10 mouse cellular contexts compared by ENCODE assay signal in the genomic region with DNA sequence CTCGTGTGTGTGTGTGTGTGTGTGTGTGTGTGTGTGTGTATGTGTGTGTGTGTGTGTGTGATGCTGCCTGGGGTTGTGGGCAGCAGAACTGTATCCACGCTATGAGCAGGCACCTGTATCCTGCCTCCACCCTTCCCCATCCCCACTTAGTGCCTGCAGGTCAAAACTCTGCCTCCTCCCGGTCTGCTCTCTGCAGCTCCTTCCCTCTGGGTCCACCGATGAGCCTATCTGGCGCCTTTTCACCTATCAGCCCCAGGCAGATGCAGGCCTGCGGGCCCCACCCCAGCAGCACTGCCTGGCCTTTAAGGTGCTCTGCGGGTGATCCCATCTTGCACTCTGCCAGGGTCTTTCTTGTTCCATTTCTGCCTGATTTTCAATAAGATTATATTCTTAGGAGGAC. TPM values are rescaled to one million over a fixed set of nuclear protein-coding genes. Genes with fewer than 3 reads are reported as not detected.
DNase-seq lines count a peak whose midpoint lies in the region; ATAC-seq lines count a peak whose summit lies in the region.
"Had no signal": no experiment of that assay in that cellular context is flagged by ENCODE, and none has a peak within 500 bp of the region (broad histone marks: within the 10 kb centered on the region; RNA-seq: fewer than 3 reads in every experiment).

No protein-coding gene starts in this region.

- no peak overlapping the region for H3K4me2 ChIP-seq in hindbrain, embryonic 13.5 days
- no peak overlapping the region for H3K4me2 ChIP-seq in intestine, embryonic 16.5 days (ENCODE audit: low read depth, low read length)

- intact Hi-C loops in gastrocnemius, postnatal 14 days (cut with DNase I; ENCODE audit: low total_unique reads) = no loop called here

- ATAC-seq in hindbrain, embryonic 13.5 days (ENCODE audit: low FRiP score) = no peak
- ATAC-seq in intestine, embryonic 16.5 days = peak; percentile 60

- 0 out of 2 replicates have a peak, but pooled peaks cover 3% of the 10 kb centered on the region for H3K4me1 ChIP-seq in hindbrain, embryonic 10.5 days (replicated peaks)
- H3K4me1 ChIP-seq in hindbrain, embryonic 13.5 days (replicated peaks) = no peaks in the 10 kb centered on the region
- no peaks in the 10 kb centered on the region; the same call in 1 of the 2 replicates for H3K4me1 ChIP-seq in intestine, embryonic 16.5 days (ENCODE audit: control insufficient read depth, insufficient read depth, low read length)

- no peaks in the 10 kb centered on the region for H3K9me3 ChIP-seq in hindbrain, embryonic 10.5 days
- H3K9me3 ChIP-seq in hindbrain, embryonic 13.5 days = no peaks in the 10 kb centered on the region
- H3K9me3 ChIP-seq in intestine, embryonic 16.5 days (ENCODE audit: control insufficient read depth, low read length) = no peaks in the 10 kb centered on the region

- peak overlapping the region; percentile 74; the same call in 1 of the 2 replicates for H3K27ac ChIP-seq in hindbrain, embryonic 10.5 days
- H3K27ac ChIP-seq in hindbrain, embryonic 13.5 days = no peak overlapping the region
- H3K27ac ChIP-seq in intestine, embryonic 16.5 days (ENCODE audit: low read length) = no peak overlapping the region
- H3K27ac ChIP-seq: gastrocnemius, adult 2 months had no signal

- no peaks in the 10 kb centered on the region for H3K27me3 ChIP-seq in hindbrain, embryonic 10.5 days (ENCODE audit: insufficient read depth, poor library complexity, severe bottlenecking)
- H3K27me3 ChIP-seq in hindbrain, embryonic 13.5 days = no peaks in the 10 kb centered on the region
- H3K27me3 ChIP-seq in intestine, embryonic 16.5 days (replicated peaks; ENCODE audit: control insufficient read depth, insufficient read depth, low read length) = no peaks in the 10 kb centered on the region

- 77% methylated on average over 6 of the region's 7 CpGs for WGBS in hindbrain, embryonic 10.5 days
- WGBS in hindbrain, embryonic 13.5 days = 83% methylated on average over 6 of the region's 7 CpGs
- WGBS in intestine, embryonic 16.5 days = 62% methylated on average over 5 of the region's 7 CpGs

- DNase-seq in hindbrain, embryonic 10.5 days (ENCODE audit: low spot score) = no peak
- DNase-seq in MEL-GATA-1-ER (ENCODE audit: extremely low read depth, low read depth) = peak; percentile 77
- DNase-seq in spleen, postnatal 10 days (ENCODE audit: low spot score in 2 of 2) = peak; percentile 77 to 85
- DNase-seq in adrenal gland, adult (ENCODE audit: inconsistent age in 2 of 2, low spot score in 1 of 2) = no peak
- no peak for DNase-seq in thymus, postnatal 10 days (ENCODE audit: low spot score in 2 of 2)
- DNase-seq in gastrocnemius, postnatal 14 days = no peak
- DNase-seq: gastrocnemius, adult 2 months; kidney, adult 18-20 months had no signal

- no peaks in the 10 kb centered on the region for H3K36me3 ChIP-seq in hindbrain, embryonic 10.5 days
- no peaks in the 10 kb centered on the region for H3K36me3 ChIP-seq in hindbrain, embryonic 13.5 days
- H3K36me3 ChIP-seq in intestine, embryonic 16.5 days (ENCODE audit: control insufficient read depth, insufficient read depth, low read length) = no peaks in the 10 kb centered on the region

- no peak overlapping the region for H3K4me3 ChIP-seq in hindbrain, embryonic 10.5 days
- no peak overlapping the region for H3K4me3 ChIP-seq in hindbrain, embryonic 13.5 days
- no peak overlapping the region for H3K4me3 ChIP-seq in intestine, embryonic 16.5 days (ENCODE audit: low read length)
- H3K4me3 ChIP-seq: gastrocnemius, adult 2 months had no signal

- H3K9ac ChIP-seq in hindbrain, embryonic 13.5 days = no peak overlapping the region
- H3K9ac ChIP-seq in intestine, embryonic 16.5 days (ENCODE audit: low read depth, low read length) = no peak overlapping the region

RNA-seq across cellular contexts. Expression of gene Slc20a1, which starts 29.1 kb away (rescaled TPM):
- 37.8 and 46.9 TPM in 2 replicates for polyA plus RNA-seq in hindbrain, embryonic 10.5 days (2016; fragmentation: Nextera tagmentation; extraction: Ambion mirVana)
- polyA plus RNA-seq in hindbrain, embryonic 13.5 days (2015; fragmentation: Nextera tagmentation; extraction: Ambion mirVana) = 47.2 and 48.2 TPM in 2 replicates
- polyA plus RNA-seq in intestine, embryonic 16.5 days (2015; fragmentation: Nextera tagmentation; extraction: Ambion mirVana) = 28.8 and 30.4 TPM in 2 replicates
- 1 to 10 TPM; 4.5 to 5.1 TPM for total RNA-seq in gastrocnemius, postnatal 14 days (2021)

Comparison
In these comparisons a context has a peak if more than half of its experiments do, and no peak if none do; other contexts are left out.
1. DNase-seq: peak in MEL-GATA-1-ER (single experiment) and spleen, postnatal 10 days (2 of 2); none in hindbrain, embryonic 10.5 days (single experiment), adrenal gland, adult (0 of 2), thymus, postnatal 10 days (0 of 2) and gastrocnemius, postnatal 14 days (single experiment).